In genomic region chr13:97341218-97341889, GRCm38 (mm10) we compare ENCODE assay signal across 15 mouse cellular contexts.
A peak's percentile ranks its signal among the peaks of the same experiment; 100 is the strongest.
DNase-seq lines count a peak whose midpoint lies in the region; ATAC-seq and TF ChIP-seq lines count a peak whose summit lies in the region.
"Had no signal": no experiment of that assay in that cellular context is flagged by ENCODE, and none has a peak within 500 bp of the region (broad histone marks: within the 10 kb centered on the region; RNA-seq: fewer than 3 reads in every experiment).

No protein-coding gene starts in this region.

- H3K4me3 ChIP-seq in cerebellum, adult 2 months (replicated peaks; ENCODE audit: insufficient read depth, low read depth, low read length) = no peak overlapping the region
- H3K4me3 ChIP-seq in liver, adult 2 months (ENCODE audit: insufficient read depth, low read depth, low read length) = no peak overlapping the region
- no peak overlapping the region for H3K4me3 ChIP-seq in liver, embryonic 12.5 days
- H3K4me3 ChIP-seq in intestine, embryonic 15.5 days (replicated peaks) = no peak overlapping the region
- H3K4me3 ChIP-seq in stomach, embryonic 15.5 days (replicated peaks) = no peak overlapping the region
- H3K4me3 ChIP-seq: heart, embryonic 13.5 days; hindbrain, embryonic 15.5 days; liver, embryonic 15.5 days; midbrain, embryonic 10.5 days had no signal

- H3K9me3 ChIP-seq in liver, embryonic 12.5 days (replicated peaks) = no peaks in the 10 kb centered on the region
- H3K9me3 ChIP-seq in intestine, embryonic 15.5 days = no peaks in the 10 kb centered on the region
- H3K9me3 ChIP-seq in stomach, embryonic 15.5 days = no peaks in the 10 kb centered on the region
- H3K9me3 ChIP-seq: hindbrain, embryonic 15.5 days; liver, embryonic 15.5 days had no signal

- no peak for ATAC-seq in liver, embryonic 12.5 days
- ATAC-seq in intestine, embryonic 15.5 days = peak; percentile 39
- ATAC-seq in stomach, embryonic 15.5 days (ENCODE audit: insufficient read depth, low FRiP score, low read depth) = no peak; the same call in 1 of the 2 replicates
- ATAC-seq: forebrain, postnatal 0 days had no signal

- no peak for TF ChIP-seq CTCF in cerebellum, adult 2 months (IDR thresholded peaks at IDR 0.05; ENCODE audit: borderline replicate concordance, insufficient read depth, low read depth, low read length)
- TF ChIP-seq CTCF in liver, adult 2 months (IDR thresholded peaks at IDR 0.05; ENCODE audit: low read depth, low read length) = no peak

- no peaks in the 10 kb centered on the region; the same call in 1 of the 2 replicates for H3K27me3 ChIP-seq in cerebellum, adult 2 months (ENCODE audit: control insufficient read depth, insufficient read depth, low read length)
- H3K27me3 ChIP-seq in liver, adult 2 months (ENCODE audit: control insufficient read depth, insufficient read depth, low read length) = no peaks in the 10 kb centered on the region
- no peaks in the 10 kb centered on the region for H3K27me3 ChIP-seq in liver, embryonic 12.5 days (replicated peaks)
- H3K27me3 ChIP-seq in intestine, embryonic 15.5 days (replicated peaks) = no peaks in the 10 kb centered on the region
- no peaks in the 10 kb centered on the region for H3K27me3 ChIP-seq in stomach, embryonic 15.5 days (replicated peaks)
- H3K27me3 ChIP-seq: hindbrain, embryonic 15.5 days; liver, embryonic 15.5 days had no signal

- no peak overlapping the region for H3K4me2 ChIP-seq in liver, embryonic 12.5 days
- no peak overlapping the region for H3K4me2 ChIP-seq in intestine, embryonic 15.5 days (replicated peaks)
- no peak overlapping the region for H3K4me2 ChIP-seq in stomach, embryonic 15.5 days
- H3K4me2 ChIP-seq: heart, embryonic 13.5 days; hindbrain, embryonic 15.5 days; liver, embryonic 15.5 days had no signal

- no peak overlapping the region for H3K9ac ChIP-seq in liver, adult 2 months (ENCODE audit: low read depth, low read length)
- H3K9ac ChIP-seq in liver, embryonic 12.5 days = no peak overlapping the region
- H3K9ac ChIP-seq in intestine, embryonic 15.5 days = no peak overlapping the region
- H3K9ac ChIP-seq in stomach, embryonic 15.5 days = no peak overlapping the region
- H3K9ac ChIP-seq: forebrain, postnatal 0 days; heart, embryonic 13.5 days; hindbrain, embryonic 15.5 days; liver, embryonic 15.5 days had no signal

- H3K79me2 ChIP-seq in liver, adult 2 months (ENCODE audit: control insufficient read depth, insufficient read depth, low read length) = no peaks in the 10 kb centered on the region

- peaks cover 4% of the 10 kb centered on the region; the same call in 1 of the 2 replicates for H3K4me1 ChIP-seq in cerebellum, adult 2 months (ENCODE audit: control insufficient read depth, insufficient read depth, low read length)
- peaks cover 15% of the 10 kb centered on the region for H3K4me1 ChIP-seq in liver, adult 2 months (ENCODE audit: control insufficient read depth, insufficient read depth, low read length)
- H3K4me1 ChIP-seq in liver, embryonic 12.5 days = 0 out of 2 replicates have a peak, but pooled peaks cover 5% of the 10 kb centered on the region
- H3K4me1 ChIP-seq in intestine, embryonic 15.5 days (replicated peaks) = peaks cover 16% of the 10 kb centered on the region; the same call in 1 of the 2 replicates
- H3K4me1 ChIP-seq in stomach, embryonic 15.5 days = peaks cover 8% of the 10 kb centered on the region; the same call in 1 of the 2 replicates

- WGBS in cerebellum, adult 2 months = 27% methylated on average over 7 of the region's 7 CpGs
- WGBS in liver, adult 2 months = 15% methylated on average over 7 of the region's 7 CpGs
- 53% methylated on average over 7 of the region's 7 CpGs for WGBS in liver, embryonic 12.5 days (ENCODE audit: insufficient replicate concordance)
- WGBS in intestine, embryonic 15.5 days = 26% methylated on average over 7 of the region's 7 CpGs
- 30% methylated on average over 7 of the region's 7 CpGs for WGBS in stomach, embryonic 15.5 days

- DNase-seq in cerebellum, adult 2 months = peak; percentile 19 to 37
- DNase-seq in cerebellum, adult 8-10 months = no peak
- peak; percentile 78 for DNase-seq in liver, adult 2 months (ENCODE audit: extremely low read depth, low read depth, low spot score)
- no peak for DNase-seq in embryo, embryonic 10 days (ENCODE audit: low spot score)
- no peak for DNase-seq in layer of hippocampus, postnatal 36 days
- DNase-seq: B cell, adult 2 months; forebrain, postnatal 0 days; thymus, postnatal 36 days had no signal

- H3K36me3 ChIP-seq in liver, adult 2 months (ENCODE audit: control insufficient read depth, insufficient read depth, low read length) = no peaks in the 10 kb centered on the region
- H3K36me3 ChIP-seq in liver, embryonic 12.5 days = no peaks in the 10 kb centered on the region
- no peaks in the 10 kb centered on the region for H3K36me3 ChIP-seq in intestine, embryonic 15.5 days
- H3K36me3 ChIP-seq in stomach, embryonic 15.5 days = no peaks in the 10 kb centered on the region
- H3K36me3 ChIP-seq: heart, embryonic 13.5 days; hindbrain, embryonic 15.5 days; liver, embryonic 15.5 days; midbrain, embryonic 10.5 days had no signal

- no peak overlapping the region for H3K27ac ChIP-seq in cerebellum, adult 2 months (ENCODE audit: insufficient read depth, low read length)
- H3K27ac ChIP-seq in liver, adult 2 months (replicated peaks; ENCODE audit: insufficient read depth, low read depth, low read length) = peak overlapping the region; percentile 37
- no peak overlapping the region for H3K27ac ChIP-seq in liver, embryonic 12.5 days
- peak overlapping the region; percentile 57; the same call in 1 of the 2 replicates for H3K27ac ChIP-seq in intestine, embryonic 15.5 days
- peak overlapping the region; percentile 41 for H3K27ac ChIP-seq in stomach, embryonic 15.5 days
- H3K27ac ChIP-seq: heart, embryonic 13.5 days; hindbrain, embryonic 15.5 days; liver, embryonic 15.5 days; midbrain, embryonic 10.5 days had no signal

- TF ChIP-seq POLR2A in cerebellum, adult 2 months (IDR thresholded peaks at IDR 0.05; ENCODE audit: borderline replicate concordance, insufficient read depth, low read length) = no peak
- TF ChIP-seq POLR2A in liver, adult 2 months (IDR thresholded peaks at IDR 0.05; ENCODE audit: extremely low read depth, insufficient read depth, low read length) = no peak

Comparison
In these comparisons a context has a peak if more than half of its experiments do, and no peak if none do; other contexts are left out.
1. DNase-seq: peak in cerebellum, adult 2 months (2 of 2) and liver, adult 2 months (single experiment); none in cerebellum, adult 8-10 months (single experiment), embryo, embryonic 10 days (single experiment) and layer of hippocampus, postnatal 36 days (0 of 2).
2. H3K27ac ChIP-seq: peak in liver, adult 2 months (single experiment), intestine, embryonic 15.5 days (single experiment) and stomach, embryonic 15.5 days (single experiment); none in cerebellum, adult 2 months (single experiment) and liver, embryonic 12.5 days (single experiment).